Mouse (Mus musculus) hindbrain, postnatal 0 days (tissue): ENCODE measurements around the gene Cyp2d22. TPM values are rescaled to one million over a fixed set of nuclear protein-coding genes. Genes with fewer than 3 reads are reported as not detected.

Experiments used
- ATAC-seq: fragments of 200-750 bp; cut with Nextera tagmentation; 2 replicates; pipeline ENCODE4 v1.8.0; 2017; ENCODE audit warnings: mild to moderate bottlenecking, moderate TSS enrichment, moderate library complexity
- DNase-seq: peaks from one replicate; pipeline ENCODE4 v3.0.0-alpha.2; 2015; ENCODE audit warnings: low spot score
- H3K27ac ChIP-seq: fragments of 300-500 bp; sonication (generic); 2 replicates; pipeline ENCODE4 v1.5.1; 2014; ENCODE audit warnings: mild to moderate bottlenecking
- H3K27me3 ChIP-seq: fragments of 300-500 bp; sonication (generic); 2 replicates; pipeline ENCODE4 v1.6.1; 2014; ENCODE audit warnings: low read length, mixed read lengths; ENCODE audit not compliant: insufficient read depth
- H3K36me3 ChIP-seq: fragments of 300-500 bp; sonication (generic); 2 replicates; pipeline ENCODE4 v1.6.1; 2014; ENCODE audit warnings: low read length, mixed read lengths; ENCODE audit not compliant: insufficient read depth
- H3K4me1 ChIP-seq: fragments of 300-500 bp; sonication (generic); 2 replicates; pipeline ENCODE4 v1.6.1; 2014; ENCODE audit warnings: antibody characterized with exemption, low read length, mixed read lengths; ENCODE audit not compliant: insufficient read depth
- H3K4me2 ChIP-seq: fragments of 300-500 bp; sonication (generic); 2 replicates; pipeline ENCODE4 v1.6.1; 2014; ENCODE audit warnings: low read depth, mild to moderate bottlenecking, low read length, moderate library complexity, mixed read lengths
- H3K4me3 ChIP-seq: fragments of 300-500 bp; sonication (generic); 2 replicates; pipeline ENCODE4 v1.5.1; 2014; ENCODE audit warnings: low read length
- H3K9ac ChIP-seq: fragments of 300-500 bp; sonication (generic); replicated peaks from 2 replicates; pipeline ENCODE4 v1.6.1; 2014; ENCODE audit warnings: mild to moderate bottlenecking, low read length, moderate library complexity, mixed read lengths
- H3K9me3 ChIP-seq: fragments of 300-500 bp; sonication (generic); 2 replicates; pipeline ENCODE4 v1.6.1; 2016; ENCODE audit warnings: low read length, mixed read lengths
- CTCF ChIP-seq: IDR thresholded peaks from 2 replicates; pipeline ENCODE4 v1.5.1; 2016; ENCODE audit warnings: antibody characterized with exemption, control low read depth, low read depth
- WGBS: fragments of 180-500 bp; shearing (Covaris S2); extraction: QIAGEN DNeasy Blood & Tissue Kit; methylation state at CpG from one replicate; pipeline ENCODE4 v1.1.7; 2014; 5-methylcytosine and 5-hydroxymethylcytosine counted together
- polyA plus RNA-seq: library from polyadenylated mRNA; unstranded; fragments of >200 nt; fragmentation: Nextera tagmentation; extraction: Ambion mirVana; gene quantifications from 2 replicates; pipeline ENCODE4 v1.2.1, GENCODE M21; 2015
- total RNA-seq: library from RNA; depleted of rRNA; stranded (reverse); fragments of >200 nt; gene quantifications from 2 replicates; pipeline ENCODE4 v1.2.3, GENCODE M21; 2014

Gene Cyp2d22
- total and polyA plus RNA-seq, 2 experiments from 2014 or later: 3.7 to 6.1 TPM

DNA sequence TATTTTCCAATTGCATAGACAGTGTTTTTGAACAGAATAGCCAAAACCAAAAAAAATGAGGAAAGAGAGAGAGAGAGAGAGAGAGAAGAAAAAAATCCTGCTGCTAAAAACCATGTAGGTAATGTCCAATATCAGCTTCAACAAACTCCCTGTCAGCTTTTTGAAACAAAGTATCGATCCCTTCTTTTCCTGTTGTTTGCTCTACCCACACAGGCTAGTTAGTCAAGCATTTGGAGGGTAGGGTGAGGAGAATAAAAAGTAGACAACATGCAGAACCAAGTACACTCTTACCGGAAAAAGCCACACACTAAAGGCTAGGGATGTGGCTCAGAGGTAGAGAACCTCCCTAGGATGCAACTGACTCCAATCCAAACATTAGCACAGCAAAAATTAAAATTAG lies 5.7 kb upstream of the Cyp2d22 start:
- Histone ChIP-seq H3K9me3 (no peaks in the 10 kb centered on the region), H3K4me3 (no peak overlapping the region), H3K9ac (no peak overlapping the region), H3K27ac (no peak overlapping the region), H3K4me1 (no peaks in the 10 kb centered on the region), H3K4me2 (no peak overlapping the region), H3K27me3 (no peaks in the 10 kb centered on the region), H3K36me3 (no peaks in the 10 kb centered on the region)
- 98% methylated on average over 2 of the region's 2 CpGs for WGBS
- no peak for DNase-seq
- no peak for TF ChIP-seq CTCF
- ATAC-seq: no peak

DNA sequence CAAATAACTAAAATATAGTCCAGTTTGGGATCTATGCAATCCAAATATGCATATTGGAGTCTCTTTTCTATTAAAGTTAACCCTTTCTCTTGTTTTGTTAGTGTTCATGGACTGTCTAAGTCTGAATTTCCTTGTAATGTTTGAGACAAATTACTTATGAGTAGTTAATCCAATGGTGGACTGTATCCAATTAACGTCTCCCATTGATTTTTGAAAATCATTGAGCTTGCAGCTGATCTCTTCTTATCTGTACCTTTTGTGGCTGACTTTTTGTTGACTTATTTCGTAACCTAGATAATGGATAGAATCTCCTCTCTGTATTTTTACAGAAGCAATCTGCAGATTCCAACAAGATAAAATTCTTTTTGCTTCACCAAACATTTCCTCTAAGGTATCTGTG lies 2.4 kb upstream of the Cyp2d22 start:
- H3K4me3 ChIP-seq: no peak overlapping the region
- H3K36me3 ChIP-seq: no peaks in the 10 kb centered on the region
- no peak overlapping the region for H3K27ac ChIP-seq
- no peak for ATAC-seq
- no peak for DNase-seq
- H3K9me3 ChIP-seq: no peaks in the 10 kb centered on the region
- no peak overlapping the region for H3K9ac ChIP-seq
- H3K4me2 ChIP-seq: no peak overlapping the region
- TF ChIP-seq CTCF: no peak
- no peaks in the 10 kb centered on the region for H3K27me3 ChIP-seq
- 93% methylated on average over 2 of the region's 2 CpGs for WGBS
- H3K4me1 ChIP-seq: 0 out of 2 replicates have a peak, but pooled peaks cover 3% of the 10 kb centered on the region

DNA sequence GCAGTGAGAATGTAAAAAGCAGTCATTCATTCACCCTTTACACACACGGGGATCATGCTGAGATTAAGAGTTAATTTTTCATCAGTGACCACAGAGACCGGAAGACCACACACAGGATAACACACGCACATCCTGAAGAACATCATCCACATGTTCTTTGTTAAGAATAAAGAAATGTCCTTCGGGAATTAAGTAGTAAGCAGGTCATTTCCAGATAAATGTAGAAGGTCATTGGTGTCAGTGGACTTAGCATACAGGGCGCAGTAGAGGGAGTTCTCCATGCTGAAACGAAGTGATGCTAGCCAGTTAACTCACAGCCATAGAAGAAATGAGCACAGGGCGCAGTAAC lies 628 bp upstream of the Cyp2d22 start:
- Histone ChIP-seq H3K36me3 (no peaks in the 10 kb centered on the region), H3K27me3 (no peaks in the 10 kb centered on the region), H3K4me1 (peaks cover 3% of the 10 kb centered on the region; the same call in 1 of the 2 replicates), H3K9ac (no peak overlapping the region; the same call in 1 of the 2 replicates), H3K9me3 (no peaks in the 10 kb centered on the region), H3K4me3 (peak overlapping the region; percentile 26), H3K4me2 (peak overlapping the region; percentile 59), H3K27ac (no peak overlapping the region)
- no peak for TF ChIP-seq CTCF
- no peak for DNase-seq
- 31% methylated on average over 7 of the region's 7 CpGs for WGBS
- no peak for ATAC-seq

DNA sequence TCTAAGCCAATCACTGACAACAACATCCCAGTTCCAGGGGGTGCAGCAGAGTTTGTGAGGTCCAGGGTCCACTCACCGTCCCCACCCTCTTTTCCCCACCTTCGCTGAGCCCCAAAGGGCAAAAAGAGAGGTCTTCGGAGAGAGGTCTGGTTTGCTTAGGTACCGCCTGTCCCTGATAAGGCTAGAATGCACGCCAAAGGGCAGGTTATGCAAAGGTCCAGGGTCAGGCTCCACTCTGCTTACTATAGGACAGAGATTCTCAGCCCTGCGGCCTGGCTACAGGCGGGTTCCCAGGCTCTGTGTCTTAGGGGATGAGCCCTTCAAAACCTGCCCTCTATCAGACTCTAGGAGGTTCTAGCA lies 569 bp downstream of the Cyp2d22 start:
- H3K4me3 ChIP-seq: peak overlapping the region; percentile 26
- DNase-seq: no peak
- H3K9ac ChIP-seq: peak overlapping the region; percentile 3; the same call in 1 of the 2 replicates
- H3K27ac ChIP-seq: peak overlapping the region; percentile 69; the same call in 1 of the 2 replicates
- no peaks in the 10 kb centered on the region for H3K27me3 ChIP-seq
- no peaks in the 10 kb centered on the region for H3K36me3 ChIP-seq
- H3K4me2 ChIP-seq: peak overlapping the region; percentile 59
- peaks cover 3% of the 10 kb centered on the region; the same call in 1 of the 2 replicates for H3K4me1 ChIP-seq
- 37% methylated on average over 7 of the region's 7 CpGs for WGBS
- no peaks in the 10 kb centered on the region for H3K9me3 ChIP-seq
- peak; percentile 9; the same call in 1 of the 2 replicates for ATAC-seq
- TF ChIP-seq CTCF: no peak

DNA sequence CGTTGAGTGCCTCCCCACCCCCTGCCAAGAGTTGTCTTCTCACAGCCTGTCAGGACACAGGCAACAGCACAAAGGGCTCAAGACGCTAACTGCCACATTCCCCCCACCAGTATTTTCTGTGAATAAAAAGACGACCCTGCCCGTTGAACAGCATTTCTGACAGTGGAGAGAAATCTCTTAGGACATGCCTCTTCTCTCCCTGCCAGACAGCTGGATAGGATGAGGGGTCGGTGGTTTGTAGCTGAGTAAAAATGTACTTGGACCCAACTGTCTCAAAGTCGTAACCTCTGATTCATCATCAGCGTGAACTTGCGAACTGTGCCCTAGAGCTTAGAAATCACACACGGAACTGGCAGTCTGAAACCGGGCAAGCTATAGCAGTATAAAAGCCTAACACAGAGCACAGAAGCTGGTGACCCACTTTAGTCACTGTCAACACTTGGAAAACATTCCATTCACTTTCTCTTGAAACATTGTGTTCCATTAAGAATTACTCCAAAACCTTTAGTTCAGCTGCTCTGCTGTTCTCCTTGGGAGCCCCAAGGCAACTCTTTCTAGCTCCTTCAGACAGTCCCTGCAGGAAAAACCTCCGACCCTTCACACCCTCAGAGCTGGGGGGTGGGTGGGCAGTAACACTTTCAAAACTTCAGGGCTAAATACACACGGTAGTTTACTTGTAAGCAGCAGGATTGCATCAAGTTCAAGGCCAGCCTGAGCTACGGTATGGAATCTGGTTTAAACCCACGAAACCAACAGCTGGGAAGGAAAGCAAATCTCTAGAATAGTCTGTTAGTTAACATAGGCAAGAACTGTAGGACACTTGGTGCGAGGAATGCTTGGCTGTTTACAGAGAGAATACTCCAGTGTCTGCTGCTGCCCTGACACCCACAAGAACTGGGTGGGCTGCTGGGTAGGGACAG lies 1.5 kb downstream of the Cyp2d22 start:
- Histone ChIP-seq H3K9me3 (no peaks in the 10 kb centered on the region), H3K9ac (no peak overlapping the region), H3K4me1 (peaks cover 3% of the 10 kb centered on the region; the same call in 1 of the 2 replicates), H3K27ac (peak overlapping the region; percentile 69), H3K4me2 (no peak overlapping the region), H3K4me3 (no peak overlapping the region), H3K27me3 (no peaks in the 10 kb centered on the region), H3K36me3 (no peaks in the 10 kb centered on the region)
- peak; percentile 36 for DNase-seq
- TF ChIP-seq CTCF: no peak
- ATAC-seq: 0 out of 2 replicates have a peak, but pooled peaks have one; percentile 52
- 40% methylated on average over 15 of the region's 15 CpGs for WGBS

DNA sequence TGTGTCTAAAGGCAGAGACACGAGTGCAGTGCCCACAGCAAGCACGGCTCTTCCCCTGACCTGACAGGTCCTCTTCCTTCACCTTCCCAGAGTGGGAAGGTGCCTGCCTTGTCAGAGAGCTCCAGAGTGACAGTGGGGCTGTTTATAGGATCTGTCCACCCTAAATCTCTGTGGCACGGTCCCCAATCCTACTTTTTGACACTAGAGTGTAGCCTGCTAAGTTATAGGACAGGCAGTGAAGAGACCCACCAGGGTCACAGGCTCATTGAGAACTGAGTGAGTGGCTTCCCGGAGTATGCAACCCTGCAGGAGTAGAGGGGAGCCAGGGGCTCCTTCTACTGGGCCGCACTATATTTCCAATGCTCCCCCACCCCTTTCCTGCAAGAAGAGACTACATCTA lies 2.4 kb downstream of the Cyp2d22 start:
- DNase-seq: no peak
- H3K4me1 ChIP-seq: peaks cover 3% of the 10 kb centered on the region; the same call in 1 of the 2 replicates
- no peak for TF ChIP-seq CTCF
- no peak for ATAC-seq
- H3K4me3 ChIP-seq: no peak overlapping the region
- no peak overlapping the region for H3K4me2 ChIP-seq
- no peak overlapping the region for H3K9ac ChIP-seq
- H3K27me3 ChIP-seq: no peaks in the 10 kb centered on the region
- H3K9me3 ChIP-seq: no peaks in the 10 kb centered on the region
- H3K27ac ChIP-seq: peak overlapping the region; percentile 69; the same call in 1 of the 2 replicates
- no peaks in the 10 kb centered on the region for H3K36me3 ChIP-seq
- WGBS: 73% methylated on average over 5 of the region's 5 CpGs
